Mouse (Mus musculus) large intestine, adult 2 months (tissue): ENCODE data around the gene Ppp1r37. TPM values are rescaled to one million over a fixed set of nuclear protein-coding genes. Genes with fewer than 3 reads are reported as not detected.

ENCODE experiments used
- DNase-seq: peaks from one replicate; pipeline ENCODE4 v3.0.0-alpha.2; 2012; ENCODE audit warnings: low read depth, low spot score
- WGBS: fragments of 180-500 bp; shearing (Covaris S2); methylation state at CpG from one replicate; pipeline ENCODE4 v1.1.7; 2018; 5-methylcytosine and 5-hydroxymethylcytosine counted together
- polyA plus RNA-seq: library from polyadenylated mRNA; depleted of rRNA; stranded (reverse); fragments of >200 nt; gene quantifications from 2 replicates; pipeline ENCODE4 v1.2.3, GENCODE M21; 2012

Ppp1r37 gene
- polyA plus RNA-seq, 1 experiment: 78.1 TPM

DNA sequence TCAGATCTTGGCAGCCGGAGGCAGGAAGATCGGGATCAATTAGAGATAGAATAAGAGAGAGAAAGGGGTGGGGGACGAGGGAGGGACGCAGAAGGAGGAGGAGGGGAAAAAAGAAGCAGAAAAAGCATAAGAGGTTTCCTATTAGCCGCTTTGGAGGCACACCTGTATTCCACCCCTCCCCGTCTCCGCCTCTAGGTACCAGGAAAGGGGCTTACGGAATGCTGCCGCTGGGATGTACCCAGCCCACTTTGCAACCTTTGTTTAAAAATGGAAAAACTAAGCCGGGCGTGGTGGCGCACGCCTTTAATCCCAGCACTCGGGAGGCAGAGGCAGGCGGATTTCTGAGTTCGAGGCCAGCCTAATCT is 10.9 kb upstream of the Ppp1r37 start:
- 11% methylated on average over 16 of the region's 16 CpGs for WGBS
- no peak for DNase-seq

DNA sequence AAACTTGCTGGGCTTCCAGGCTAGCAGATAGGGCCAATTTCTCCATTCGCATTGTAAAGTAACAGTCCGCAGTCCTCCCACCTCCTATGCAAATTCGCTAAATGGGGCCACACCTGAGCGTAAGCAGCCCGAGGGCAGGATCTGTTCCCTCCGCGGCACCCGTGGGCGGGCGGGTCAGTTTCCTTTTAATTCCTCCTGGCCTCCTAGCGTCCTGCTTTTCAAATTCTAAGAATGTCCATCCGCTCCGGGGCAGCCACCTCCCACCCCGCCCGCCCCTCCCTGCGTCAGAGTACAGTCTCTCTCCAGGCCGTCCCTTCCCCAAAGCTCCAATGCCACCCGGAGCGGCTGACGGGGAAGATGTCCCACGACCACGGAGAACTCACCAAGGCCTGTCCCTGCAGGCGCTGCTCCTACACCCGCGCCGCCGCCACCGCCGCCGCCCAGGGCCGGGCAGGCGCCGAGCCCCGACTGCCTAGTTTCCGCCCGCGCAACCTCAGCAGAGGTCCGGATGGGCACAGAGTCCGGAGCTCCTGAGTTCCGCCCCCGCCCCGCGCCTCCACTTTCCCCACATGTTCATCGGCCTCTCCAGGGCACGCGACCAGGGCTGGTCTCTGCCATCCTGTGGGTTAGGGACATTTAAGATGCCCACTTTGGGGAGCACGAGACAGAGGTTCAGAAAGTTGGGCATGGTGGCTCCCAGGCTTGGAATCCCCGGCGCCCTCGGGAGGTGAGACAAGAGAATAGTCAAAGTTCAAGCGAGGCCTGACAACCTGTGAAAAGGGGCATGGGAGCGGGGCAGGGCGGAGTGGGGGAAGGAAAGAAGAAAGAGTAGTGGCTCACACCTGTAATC is 10.3 kb upstream of the Ppp1r37 start:
- DNase-seq: no peak
- WGBS: under 1% methylated on average over 53 of the region's 53 CpGs

GRCm38 (mm10) chr7:19569647-19570046 is 6.8 kb upstream of the Ppp1r37 start:
- no peak for DNase-seq
- WGBS: 77% methylated on average over 3 of the region's 3 CpGs

DNA sequence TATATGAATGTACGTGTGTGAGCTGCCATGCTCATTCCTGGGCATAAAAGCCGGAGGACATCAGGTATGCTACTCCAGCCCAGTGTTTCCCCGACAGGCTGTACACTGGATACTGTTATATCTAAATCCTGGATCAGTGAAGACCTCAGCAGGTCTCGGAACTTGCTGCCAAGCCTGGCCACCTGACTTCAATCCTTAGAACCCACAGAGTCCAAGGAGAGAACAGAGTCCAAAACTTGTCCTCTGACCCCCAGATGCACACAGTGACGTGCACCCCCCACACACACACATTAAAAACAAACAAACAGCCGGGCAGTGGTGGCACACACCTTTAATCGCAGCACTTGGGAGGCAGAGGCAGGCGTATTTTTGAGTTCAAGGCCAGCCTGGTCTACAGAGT is 4.5 kb upstream of the Ppp1r37 start:
- 89% methylated on average over 8 of the region's 8 CpGs for WGBS
- DNase-seq: no peak

DNA sequence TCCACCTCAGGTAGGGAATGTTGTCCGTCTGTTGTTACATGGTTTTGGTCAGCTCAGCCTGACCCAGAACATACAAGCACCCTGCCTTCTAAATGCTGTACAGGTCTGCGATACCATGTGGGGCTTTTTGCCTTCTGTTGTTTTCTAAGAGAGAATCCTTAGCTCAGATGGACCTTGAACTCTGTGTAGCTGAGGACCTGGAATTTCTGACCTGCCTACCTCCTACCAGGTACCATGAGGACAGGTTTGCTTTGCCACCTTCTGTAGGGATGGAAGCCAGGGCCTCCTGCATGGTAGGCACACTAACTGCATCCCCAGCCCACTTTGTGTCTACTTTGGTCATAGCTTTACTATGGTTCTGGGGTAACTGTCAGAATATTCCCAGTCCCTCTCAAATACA is 2.9 kb upstream of the Ppp1r37 start:
- DNase-seq: no peak
- WGBS: 95% methylated on average over 2 of the region's 2 CpGs

DNA sequence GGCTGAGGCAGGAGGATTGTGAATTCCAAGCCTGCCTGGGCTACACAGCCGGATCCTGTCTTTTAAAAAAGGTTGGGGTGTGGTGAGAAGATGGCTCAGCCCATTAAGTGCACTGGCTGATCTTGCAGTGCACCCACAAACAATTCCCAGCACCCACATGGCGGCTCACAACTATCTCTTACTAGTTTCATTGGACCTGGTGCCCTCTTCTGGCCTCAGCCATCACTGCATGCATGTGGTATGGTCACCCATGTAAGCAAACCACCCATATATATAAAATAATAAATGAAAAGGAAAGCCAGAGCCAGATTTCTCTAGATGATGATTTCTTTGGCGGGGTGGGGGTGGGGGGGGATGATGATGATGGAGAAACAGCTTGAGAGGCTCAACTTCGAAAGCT is 1.6 kb upstream of the Ppp1r37 start:
- no peak for DNase-seq

GRCm38 (mm10) chr7:19563884-19564283 is 1.0 kb upstream of the Ppp1r37 start:
- 76% methylated on average over 3 of the region's 3 CpGs for WGBS
- no peak for DNase-seq

More for the DNA sequence above, 1.6 kb upstream of the Ppp1r37 start:
- 95% methylated on average over 4 of the region's 4 CpGs for WGBS

- WGBS: under 1% methylated on average over 99 of the region's 102 CpGs
- no peak for DNase-seq
Measured at GRCm38 (mm10) chr7:19561765-19562642, 872 bp downstream of the Ppp1r37 start.

DNA sequence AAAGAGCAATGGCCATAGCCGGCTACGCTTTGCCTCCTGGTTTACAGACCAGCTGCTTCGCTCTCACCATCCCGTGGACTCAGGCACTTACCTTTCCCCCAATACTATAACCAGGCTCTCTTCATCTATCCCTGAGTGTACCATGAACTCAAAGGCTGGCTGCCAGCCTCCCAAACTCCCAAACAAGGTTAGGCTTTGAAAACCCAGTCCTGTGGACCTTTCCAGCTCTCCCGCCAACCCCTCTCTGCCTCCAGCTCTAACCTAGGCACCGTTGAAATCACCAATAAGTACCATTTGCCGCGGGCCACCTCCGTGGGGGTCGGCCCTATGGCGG is 1.5 kb downstream of the Ppp1r37 start:
- under 1% methylated on average over 11 of the region's 11 CpGs for WGBS
- no peak for DNase-seq

GRCm38 (mm10) chr7:19560491-19561260 is 2.2 kb downstream of the Ppp1r37 start:
- no peak for DNase-seq
- 2% methylated on average over 11 of the region's 11 CpGs for WGBS

GRCm38 (mm10) chr7:19558965-19559364 is 3.9 kb downstream of the Ppp1r37 start:
- no peak for DNase-seq
- WGBS: 63% methylated on average over 2 of the region's 2 CpGs

DNA sequence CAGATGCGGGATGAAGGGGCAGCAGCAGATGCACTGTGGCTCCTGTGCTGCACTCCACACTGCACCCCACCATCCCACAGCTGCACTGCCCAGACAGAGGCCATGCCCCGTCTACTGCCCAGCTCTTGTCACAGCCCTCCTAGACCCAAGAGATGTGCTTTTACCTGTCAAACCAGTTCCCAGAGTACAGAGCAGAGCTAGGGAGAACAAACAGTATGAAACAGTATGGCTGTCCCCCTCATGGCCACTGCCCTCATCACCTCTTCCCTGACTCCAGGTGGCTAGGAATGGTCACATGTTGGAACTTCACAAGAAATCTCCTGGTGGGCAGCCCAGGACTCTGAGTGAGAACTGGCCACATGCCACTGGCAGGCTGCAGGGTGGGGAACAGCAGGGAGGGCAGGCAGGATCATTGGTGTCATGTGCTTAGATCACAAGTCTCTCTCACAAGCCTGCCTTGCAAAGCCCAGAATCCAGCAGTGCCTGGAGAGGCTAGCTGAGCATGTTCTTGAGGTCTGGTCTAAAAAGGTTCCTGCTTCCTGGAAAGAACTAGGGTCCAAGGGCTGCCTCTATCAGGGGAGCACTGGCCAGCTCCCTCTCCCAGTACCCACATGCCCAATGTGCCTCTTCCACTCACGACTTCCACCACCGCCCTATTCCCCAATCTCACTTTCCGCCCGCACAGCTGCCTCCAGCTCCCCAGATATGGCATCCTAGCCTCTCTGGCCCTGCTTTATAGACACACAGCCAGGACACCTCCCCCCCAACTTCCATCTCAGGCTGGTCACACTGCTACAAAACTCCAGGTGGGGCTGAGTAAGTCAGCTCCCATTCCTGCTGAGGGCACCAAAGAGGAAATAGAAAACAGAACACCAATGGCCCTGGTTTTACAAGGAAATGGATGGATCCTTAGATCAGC is 4.6 kb downstream of the Ppp1r37 start:
- WGBS: 62% methylated on average over 6 of the region's 6 CpGs
- DNase-seq: no peak

DNA sequence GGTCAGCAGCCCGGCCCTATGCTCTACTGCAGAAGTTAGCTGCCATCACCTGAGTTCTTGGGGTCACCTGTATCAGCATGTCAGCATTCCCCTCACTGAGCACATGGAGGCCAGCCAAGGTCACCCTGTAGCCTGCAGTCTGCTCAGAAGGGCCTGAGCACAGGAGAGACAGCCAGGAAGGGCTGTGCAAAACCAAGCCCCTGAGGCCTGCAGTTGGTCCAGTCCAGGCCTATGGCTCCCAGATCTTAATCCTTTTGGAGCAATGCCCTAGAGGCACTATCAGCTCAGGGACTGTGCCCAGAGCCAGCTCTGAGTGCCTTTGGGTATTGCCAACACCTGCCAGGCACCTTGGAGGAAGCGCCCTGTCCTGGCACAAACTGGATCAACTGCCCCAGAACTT is 5.8 kb downstream of the Ppp1r37 start:
- WGBS: 33% methylated on average over 2 of the region's 2 CpGs
- no peak for DNase-seq

DNA sequence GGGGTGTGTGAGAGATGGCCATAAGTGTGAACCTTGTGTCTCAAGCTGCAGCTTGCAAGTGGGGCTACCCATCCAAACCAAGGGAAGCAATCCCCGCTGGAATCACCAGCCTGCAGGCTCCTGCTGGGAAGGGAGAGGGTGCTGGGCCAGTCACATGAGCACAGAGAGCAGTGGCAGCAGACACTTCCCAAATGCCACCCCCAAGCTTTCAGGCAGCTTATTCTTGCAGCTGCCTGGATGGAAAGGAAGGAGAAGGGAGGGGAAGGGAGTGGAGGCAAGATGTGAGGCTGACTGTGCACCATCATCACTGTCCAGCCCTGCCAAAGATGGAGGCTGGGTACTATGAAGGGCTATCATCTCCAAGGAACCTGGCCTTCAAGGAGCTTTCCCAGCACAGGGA is 8.7 kb downstream of the Ppp1r37 start:
- DNase-seq: no peak
- WGBS: 87% methylated on average over 1 of the region's 1 CpGs

DNA sequence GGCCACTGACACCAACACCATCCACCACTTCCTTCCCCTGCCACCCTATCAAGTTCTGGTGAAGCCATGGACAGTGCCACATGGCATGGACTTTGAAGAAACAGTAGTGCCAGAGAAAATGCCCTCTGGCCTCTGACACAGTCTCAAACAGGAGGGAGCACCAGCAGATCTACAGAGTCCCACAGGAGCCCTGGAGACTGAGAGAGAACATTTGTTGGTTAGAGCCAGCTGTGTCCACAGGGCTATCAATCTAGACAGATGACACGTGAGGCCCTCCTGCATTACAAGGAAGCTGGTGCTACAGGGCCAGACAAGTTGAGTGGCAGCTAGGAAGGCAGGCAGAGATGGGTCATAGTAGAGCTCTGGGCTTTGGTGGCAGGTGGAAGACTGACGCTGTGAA is 10.4 kb downstream of the Ppp1r37 start:
- WGBS: 31% methylated on average over 2 of the region's 2 CpGs
- DNase-seq: no peak

DNA sequence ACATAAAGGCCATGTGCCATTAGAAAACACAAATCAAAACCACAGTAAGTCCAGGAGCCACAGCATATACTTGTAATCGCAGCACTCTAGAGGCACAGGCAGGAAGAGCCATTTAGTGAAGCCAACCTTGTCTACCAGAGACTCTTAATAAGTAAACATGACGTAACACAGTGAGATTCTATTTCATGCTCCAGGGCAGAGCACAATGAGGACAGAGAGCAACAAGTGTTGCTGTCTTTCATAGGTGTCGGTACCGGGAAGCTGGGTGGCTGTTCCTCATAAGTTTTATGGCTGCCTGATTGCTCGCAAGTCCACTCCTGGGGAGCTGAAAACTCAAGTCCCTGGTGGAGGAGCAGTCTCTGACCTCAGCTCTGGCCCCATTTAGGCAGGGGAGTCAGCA is 11.2 kb downstream of the Ppp1r37 start:
- no peak for DNase-seq
- WGBS: 25% methylated on average over 5 of the region's 5 CpGs

- no peak for DNase-seq
- 39% methylated on average over 10 of the region's 10 CpGs for WGBS
Measured at GRCm38 (mm10) chr7:19549394-19549793, 13.5 kb downstream of the Ppp1r37 start.

- 38% methylated on average over 2 of the region's 2 CpGs for WGBS
- DNase-seq: no peak
Measured at GRCm38 (mm10) chr7:19547344-19547969, 15.4 kb downstream of the Ppp1r37 start.

- DNase-seq: no peak
Measured at GRCm38 (mm10) chr7:19546007-19546406, 16.9 kb downstream of the Ppp1r37 start.

More at GRCm38 (mm10) chr7:19546007-19546406, 16.9 kb downstream of the Ppp1r37 start:
- 14% methylated on average over 3 of the region's 3 CpGs for WGBS
